Mouse (Mus musculus): ENCODE results near the gene Pla2g6.

Gene Pla2g6

GRCm38 (mm10) chr15:79350866-79351265 lies 22.7 kb upstream of the Pla2g6 start:
- no peak for DNase-seq (ENCODE audit: low spot score)

- DNase-seq (ENCODE audit: low spot score) = no peak
Observed at GRCm38 (mm10) chr15:79348651-79349050, 20.5 kb upstream of the Pla2g6 start.

- DNase-seq (ENCODE audit: low spot score) = peak; percentile 47
Observed at GRCm38 (mm10) chr15:79347845-79348506, 19.8 kb upstream of the Pla2g6 start.

GRCm38 (mm10) chr15:79347165-79347844 lies 19.1 kb upstream of the Pla2g6 start:
- peak; percentile 86 for DNase-seq (ENCODE audit: low spot score)

- DNase-seq (ENCODE audit: low spot score) = no peak
Observed at GRCm38 (mm10) chr15:79346051-79346793, 18.0 kb upstream of the Pla2g6 start, which contains the start of gene Maff. Gene Maff (plus strand): TSS chr15:79346621.

- no peak for DNase-seq (ENCODE audit: low spot score)
Observed at GRCm38 (mm10) chr15:79344627-79345026, 16.4 kb upstream of the Pla2g6 start.

- DNase-seq (ENCODE audit: low spot score) = no peak
Observed at GRCm38 (mm10) chr15:79342641-79343337, 14.6 kb upstream of the Pla2g6 start.

- DNase-seq (ENCODE audit: low spot score) = no peak
Observed at GRCm38 (mm10) chr15:79338978-79339377, 10.8 kb upstream of the Pla2g6 start.

- DNase-seq (ENCODE audit: low spot score) = no peak
Observed at GRCm38 (mm10) chr15:79335061-79335655, 7.0 kb upstream of the Pla2g6 start.

- DNase-seq (ENCODE audit: low spot score) = no peak
Observed at GRCm38 (mm10) chr15:79333409-79333808, 5.2 kb upstream of the Pla2g6 start.

- no peak for DNase-seq (ENCODE audit: low spot score)
Observed at GRCm38 (mm10) chr15:79330521-79330920, 2.3 kb upstream of the Pla2g6 start.

GRCm38 (mm10) chr15:79329979-79330363 lies 1.8 kb upstream of the Pla2g6 start:
- DNase-seq (ENCODE audit: low spot score) = no peak

GRCm38 (mm10) chr15:79329346-79329978 lies 1.3 kb upstream of the Pla2g6 start:
- DNase-seq (ENCODE audit: low spot score) = no peak

GRCm38 (mm10) chr15:79328939-79329275 lies 717 bp upstream of the Pla2g6 start:
- no peak for DNase-seq (ENCODE audit: low spot score)

- peak; percentile 44 for DNase-seq (ENCODE audit: low spot score)
Observed at GRCm38 (mm10) chr15:79326971-79327961, 924 bp downstream of the Pla2g6 start.

GRCm38 (mm10) chr15:79326264-79326663 lies 1.9 kb downstream of the Pla2g6 start:
- DNase-seq (ENCODE audit: low spot score) = no peak

GRCm38 (mm10) chr15:79325742-79326141 lies 2.4 kb downstream of the Pla2g6 start:
- no peak for DNase-seq (ENCODE audit: low spot score)

GRCm38 (mm10) chr15:79324373-79324772 lies 3.8 kb downstream of the Pla2g6 start:
- DNase-seq (ENCODE audit: low spot score) = no peak

GRCm38 (mm10) chr15:79323791-79324155 lies 4.4 kb downstream of the Pla2g6 start:
- DNase-seq (ENCODE audit: low spot score) = no peak
